ENCODE assay signal across 23 mouse cellular contexts in the genomic region with DNA sequence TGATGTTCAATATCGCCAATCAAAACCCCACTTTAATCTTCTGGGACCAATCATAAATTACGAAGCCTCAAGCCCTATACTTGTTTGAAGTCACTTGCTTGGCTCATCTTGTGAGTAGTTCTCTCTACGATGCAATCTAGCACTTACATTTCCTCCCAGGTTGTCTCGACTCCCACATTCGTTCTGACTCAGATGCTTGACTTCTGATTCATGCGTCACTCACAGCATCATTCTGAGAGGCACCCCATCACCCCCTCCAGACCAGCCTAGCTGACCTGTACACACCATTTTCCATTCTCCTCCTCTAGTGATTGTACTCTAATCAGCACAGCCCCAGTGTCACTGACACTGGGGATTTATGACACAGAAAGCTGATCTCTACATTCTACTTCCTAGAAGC. TPM values are rescaled to one million over a fixed set of nuclear protein-coding genes. Genes with fewer than 3 reads are reported as not detected.
DNase-seq lines count a peak whose midpoint lies in the region; ATAC-seq and TF ChIP-seq lines count a peak whose summit lies in the region.
"Had no signal": no experiment of that assay in that cellular context is flagged by ENCODE, and none has a peak within 500 bp of the region (broad histone marks: within the 10 kb centered on the region; RNA-seq: fewer than 3 reads in every experiment).

No protein-coding gene starts in this region.

- intact Hi-C loops in left cerebral cortex, postnatal 36 days (cut with DNase I), result no loop called here

- ATAC-seq in frontal cortex, adult (ENCODE audit: low TSS enrichment), result peak; percentile 88
- no peak for ATAC-seq in forebrain, postnatal 0 days
- ATAC-seq: activated CD4-positive, CD25-positive, alpha-beta regulatory T cell, adult 4 months; forebrain, embryonic 16.5 days; Patski had no signal

- no peak overlapping the region for H3K4me3 ChIP-seq in forebrain, postnatal 0 days (ENCODE audit: low read depth, low read length)
- H3K4me3 ChIP-seq: embryonic facial prominence, embryonic 13.5 days; forebrain, embryonic 12.5 days; heart, embryonic 13.5 days; hindbrain, embryonic 15.5 days had no signal

- no peaks in the 10 kb centered on the region for H3K4me1 ChIP-seq in forebrain, postnatal 0 days (ENCODE audit: insufficient read depth)
- H3K4me1 ChIP-seq: embryonic facial prominence, embryonic 13.5 days; forebrain, embryonic 12.5 days; heart, embryonic 13.5 days; hindbrain, embryonic 15.5 days had no signal

- DNase-seq in frontal cortex, postnatal 25 days (ENCODE audit: low spot score in 2 of 2), result no peak
- DNase-seq in left cerebral cortex, adult 18-20 months (ENCODE audit: low spot score in 2 of 2), result peak; percentile 39 to 52
- DNase-seq in left cerebral cortex, postnatal 36 days (ENCODE audit: low spot score in 2 of 2), result no peak
- DNase-seq in right cerebral cortex, adult 2 months (ENCODE audit: low spot score in 2 of 2), result peak; percentile 60 to 68
- DNase-seq in right cerebral cortex, postnatal 4 days, result no peak
- DNase-seq in telencephalon, adult 2 months (ENCODE audit: low read depth, low spot score), result peak; percentile 48
- no peak for DNase-seq in forebrain, postnatal 0 days
- DNase-seq: adrenal gland, postnatal 14 days; cerebellum, adult 18-20 months; cerebellum, adult 9-11 months; cerebellum, postnatal 36 days; gastrocnemius, postnatal 36 days; heart, adult 11 months; heart, postnatal 36 days had no signal

- H3K4me2 ChIP-seq in forebrain, postnatal 0 days (ENCODE audit: low read depth), result no peak overlapping the region
- H3K4me2 ChIP-seq: embryonic facial prominence, embryonic 13.5 days; forebrain, embryonic 12.5 days; heart, embryonic 13.5 days; hindbrain, embryonic 15.5 days had no signal

- no peak for TF ChIP-seq CTCF in forebrain, postnatal 0 days (IDR thresholded peaks at IDR 0.05; ENCODE audit: low read depth)

- no peak overlapping the region for H3K27ac ChIP-seq in forebrain, postnatal 0 days (ENCODE audit: low read depth, low read length)
- H3K27ac ChIP-seq: embryonic facial prominence, embryonic 13.5 days; forebrain, embryonic 12.5 days; heart, embryonic 13.5 days; hindbrain, embryonic 15.5 days had no signal

- H3K27me3 ChIP-seq in forebrain, postnatal 0 days (ENCODE audit: insufficient read depth, low read length), result no peaks in the 10 kb centered on the region
- H3K27me3 ChIP-seq: embryonic facial prominence, embryonic 13.5 days; forebrain, embryonic 12.5 days; heart, embryonic 13.5 days; hindbrain, embryonic 15.5 days; Patski had no signal

- no peaks in the 10 kb centered on the region for H3K36me3 ChIP-seq in forebrain, postnatal 0 days (ENCODE audit: insufficient read depth)
- H3K36me3 ChIP-seq: embryonic facial prominence, embryonic 13.5 days; forebrain, embryonic 12.5 days; heart, embryonic 13.5 days had no signal

- 59% methylated on average over 6 of the region's 6 CpGs for WGBS in forebrain, postnatal 0 days

- no peaks in the 10 kb centered on the region for H3K9me3 ChIP-seq in forebrain, postnatal 0 days (ENCODE audit: low read length)
- H3K9me3 ChIP-seq: embryonic facial prominence, embryonic 13.5 days; forebrain, embryonic 12.5 days; heart, embryonic 13.5 days; hindbrain, embryonic 15.5 days had no signal

- no peak overlapping the region for H3K9ac ChIP-seq in forebrain, postnatal 0 days
- H3K9ac ChIP-seq: embryonic facial prominence, embryonic 13.5 days; forebrain, embryonic 12.5 days; heart, embryonic 13.5 days; hindbrain, embryonic 15.5 days had no signal

RNA-seq across cellular contexts. Expression of gene Plppr4, which starts 31.2 kb away (rescaled TPM):
- 100 to 1,000 TPM; 156 to 167 TPM for total RNA-seq in left cerebral cortex, adult 18-20 months (2021)
- 100 to 1,000 TPM; 204 to 210 TPM for total RNA-seq in left cerebral cortex, postnatal 36 days (2021)
- total RNA-seq in forebrain, postnatal 0 days (2014; rRNA removed), result 77.8 and 97.8 TPM in 2 replicates
- polyA plus RNA-seq in forebrain, postnatal 0 days (2015; fragmentation: Nextera tagmentation; extraction: Ambion mirVana), result 28.9 and 60.8 TPM in 2 replicates
- polyA plus RNA-seq: activated CD4-positive, CD25-positive, alpha-beta regulatory T cell, adult 4 months; C2C12; Patski had no signal

Comparison
In these comparisons a context has a peak if more than half of its experiments do, and no peak if none do; other contexts are left out.
1. DNase-seq: peak in left cerebral cortex, adult 18-20 months (2 of 2), right cerebral cortex, adult 2 months (2 of 2) and telencephalon, adult 2 months (single experiment); none in frontal cortex, postnatal 25 days (0 of 2), left cerebral cortex, postnatal 36 days (0 of 2), right cerebral cortex, postnatal 4 days (single experiment) and forebrain, postnatal 0 days (single experiment).